Mouse (Mus musculus): ENCODE results near the gene Ap4e1. TPM values are rescaled to one million over a fixed set of nuclear protein-coding genes. Genes with fewer than 3 reads are reported as not detected.
"Not testable (repeated sequence)": the region's sequence is repeated elsewhere in the genome, so short reads cannot be mapped to it uniquely, and the experiment has no call there.

Gene Ap4e1
- polyA plus RNA-seq, 1 experiment from 2014 or later, result 12.7 TPM

- peaks cover 7% of the 10 kb centered on the region; the same call in 1 of the 2 replicates for H3K4me1 ChIP-seq (ENCODE audit: control insufficient read depth, insufficient read depth, low read length)
- H3K9me3 ChIP-seq (replicated peaks; ENCODE audit: control insufficient read depth, low read length), result no peaks in the 10 kb centered on the region
- peak overlapping the region; percentile 78 for H3K4me2 ChIP-seq (ENCODE audit: low read depth, low read length)
- WGBS, result 18% methylated on average over 11 of the region's 11 CpGs
- ATAC-seq (ENCODE audit: insufficient read depth, low FRiP score), result no peak
- peak overlapping the region; percentile 84 for H3K4me3 ChIP-seq (replicated peaks; ENCODE audit: low read length)
- peak overlapping the region; percentile 57 for H3K27ac ChIP-seq (ENCODE audit: low read length)
- H3K27me3 ChIP-seq (ENCODE audit: control insufficient read depth, insufficient read depth, low read length), result no peaks in the 10 kb centered on the region
- H3K9ac ChIP-seq (ENCODE audit: low read length), result peak overlapping the region; percentile 88
- H3K36me3 ChIP-seq (ENCODE audit: control insufficient read depth, insufficient read depth, low read length), result 0 out of 2 replicates have a peak, but pooled peaks cover 3% of the 10 kb centered on the region
These were observed 61.4 kb downstream of the Ap4e1 start for GRCm38 (mm10) chr2:127069781-127070434.

GRCm38 (mm10) chr2:127070435-127070841 lies 61.9 kb downstream of the Ap4e1 start, which contains the start of gene Blvra:
Blvra (plus strand) TSS chr2:127070665.
- H3K27ac ChIP-seq (ENCODE audit: low read length), result peak within 1 kb of the TSS; percentile 67
- WGBS, result under 1% methylated on average over 32 of the region's 32 CpGs
- ATAC-seq (ENCODE audit: insufficient read depth, low FRiP score), result peak; percentile 99
- H3K4me1 ChIP-seq (ENCODE audit: control insufficient read depth, insufficient read depth, low read length), result peaks cover 7% of the 10 kb centered on the region; the same call in 1 of the 2 replicates
- H3K27me3 ChIP-seq (ENCODE audit: control insufficient read depth, insufficient read depth, low read length), result no peaks in the 10 kb centered on the region
- H3K4me2 ChIP-seq (ENCODE audit: low read depth, low read length), result peak within 1 kb of the TSS; percentile 86
- H3K9ac ChIP-seq (ENCODE audit: low read length), result peak within 1 kb of the TSS; percentile 88
- peak within 1 kb of the TSS; percentile 84 for H3K4me3 ChIP-seq (replicated peaks; ENCODE audit: low read length)
- H3K9me3 ChIP-seq (replicated peaks; ENCODE audit: control insufficient read depth, low read length), result no peaks in the 10 kb centered on the region
- 0 out of 2 replicates have a peak, but pooled peaks cover 3% of the 10 kb centered on the region for H3K36me3 ChIP-seq (ENCODE audit: control insufficient read depth, insufficient read depth, low read length)

- Histone ChIP-seq H3K36me3 (ENCODE audit: control insufficient read depth, insufficient read depth, low read length) (0 out of 2 replicates have a peak, but pooled peaks cover 3% of the 10 kb centered on the region), H3K4me3 (replicated peaks; ENCODE audit: low read length) (peak overlapping the region; percentile 84), H3K27me3 (ENCODE audit: control insufficient read depth, insufficient read depth, low read length) (no peaks in the 10 kb centered on the region), H3K4me1 (ENCODE audit: control insufficient read depth, insufficient read depth, low read length) (peaks cover 7% of the 10 kb centered on the region; the same call in 1 of the 2 replicates), H3K27ac (ENCODE audit: low read length) (peak overlapping the region; percentile 67; the same call in 1 of the 2 replicates), H3K4me2 (ENCODE audit: low read depth, low read length) (peak overlapping the region; percentile 86), H3K9me3 (replicated peaks; ENCODE audit: control insufficient read depth, low read length) (no peaks in the 10 kb centered on the region), H3K9ac (ENCODE audit: low read length) (peak overlapping the region; percentile 88)
- 8% methylated on average over 8 of the region's 9 CpGs for WGBS
- no peak for ATAC-seq (ENCODE audit: insufficient read depth, low FRiP score)
These were observed 62.4 kb downstream of the Ap4e1 start for GRCm38 (mm10) chr2:127070879-127071278.

GRCm38 (mm10) chr2:127074116-127074515 lies 65.6 kb downstream of the Ap4e1 start:
- no peak overlapping the region for H3K9ac ChIP-seq (ENCODE audit: low read length)
- peaks cover 7% of the 10 kb centered on the region; the same call in 1 of the 2 replicates for H3K4me1 ChIP-seq (ENCODE audit: control insufficient read depth, insufficient read depth, low read length)
- no peaks in the 10 kb centered on the region for H3K36me3 ChIP-seq (ENCODE audit: control insufficient read depth, insufficient read depth, low read length)
- H3K4me3 ChIP-seq (replicated peaks; ENCODE audit: low read length), result no peak overlapping the region
- no peaks in the 10 kb centered on the region for H3K27me3 ChIP-seq (ENCODE audit: control insufficient read depth, insufficient read depth, low read length)
- H3K27ac ChIP-seq (ENCODE audit: low read length), result no peak overlapping the region
- 90% methylated on average over 2 of the region's 2 CpGs for WGBS
- H3K9me3 ChIP-seq (replicated peaks; ENCODE audit: control insufficient read depth, low read length), result no peaks in the 10 kb centered on the region
- ATAC-seq (ENCODE audit: insufficient read depth, low FRiP score), result no peak
- H3K4me2 ChIP-seq (ENCODE audit: low read depth, low read length), result no peak overlapping the region

- Histone ChIP-seq H3K36me3 (ENCODE audit: control insufficient read depth, insufficient read depth, low read length) (no peaks in the 10 kb centered on the region), H3K27ac (ENCODE audit: low read length) (no peak overlapping the region), H3K27me3 (ENCODE audit: control insufficient read depth, insufficient read depth, low read length) (no peaks in the 10 kb centered on the region), H3K4me2 (ENCODE audit: low read depth, low read length) (no peak overlapping the region), H3K9me3 (replicated peaks; ENCODE audit: control insufficient read depth, low read length) (no peaks in the 10 kb centered on the region), H3K4me3 (replicated peaks; ENCODE audit: low read length) (no peak overlapping the region), H3K4me1 (ENCODE audit: control insufficient read depth, insufficient read depth, low read length) (no peaks in the 10 kb centered on the region), H3K9ac (ENCODE audit: low read length) (no peak overlapping the region)
- 70% methylated on average over 9 of the region's 9 CpGs for WGBS
- no peak for ATAC-seq (ENCODE audit: insufficient read depth, low FRiP score)
These were observed 69.1 kb downstream of the Ap4e1 start for GRCm38 (mm10) chr2:127077611-127078010.

GRCm38 (mm10) chr2:127079066-127079465 lies 70.5 kb downstream of the Ap4e1 start:
- H3K27ac ChIP-seq (ENCODE audit: low read length); H3K36me3 ChIP-seq (ENCODE audit: control insufficient read depth, insufficient read depth, low read length); H3K9ac ChIP-seq (ENCODE audit: low read length); H3K4me3 ChIP-seq (replicated peaks; ENCODE audit: low read length); H3K4me1 ChIP-seq (ENCODE audit: control insufficient read depth, insufficient read depth, low read length); H3K9me3 ChIP-seq (replicated peaks; ENCODE audit: control insufficient read depth, low read length); H3K27me3 ChIP-seq (ENCODE audit: control insufficient read depth, insufficient read depth, low read length); H3K4me2 ChIP-seq (ENCODE audit: low read depth, low read length); ATAC-seq (ENCODE audit: insufficient read depth, low FRiP score): not testable (repeated sequence)
- 45% methylated on average over 2 of the region's 2 CpGs for WGBS

- no peak overlapping the region for H3K9ac ChIP-seq (ENCODE audit: low read length)
- H3K36me3 ChIP-seq (ENCODE audit: control insufficient read depth, insufficient read depth, low read length), result no peaks in the 10 kb centered on the region
- no peaks in the 10 kb centered on the region for H3K27me3 ChIP-seq (ENCODE audit: control insufficient read depth, insufficient read depth, low read length)
- no peaks in the 10 kb centered on the region for H3K9me3 ChIP-seq (replicated peaks; ENCODE audit: control insufficient read depth, low read length)
- no peak overlapping the region for H3K4me3 ChIP-seq (replicated peaks; ENCODE audit: low read length)
- no peak for ATAC-seq (ENCODE audit: insufficient read depth, low FRiP score)
- no peak overlapping the region for H3K27ac ChIP-seq (ENCODE audit: low read length)
- H3K4me2 ChIP-seq (ENCODE audit: low read depth, low read length), result no peak overlapping the region
- 86% methylated on average over 11 of the region's 11 CpGs for WGBS
- H3K4me1 ChIP-seq (ENCODE audit: control insufficient read depth, insufficient read depth, low read length), result no peaks in the 10 kb centered on the region
These were observed 71.5 kb downstream of the Ap4e1 start for GRCm38 (mm10) chr2:127079881-127080590.

- WGBS, result 83% methylated on average over 11 of the region's 11 CpGs
- Histone ChIP-seq H3K9ac (ENCODE audit: low read length) (no peak overlapping the region), H3K4me1 (ENCODE audit: control insufficient read depth, insufficient read depth, low read length) (no peaks in the 10 kb centered on the region), H3K27me3 (ENCODE audit: control insufficient read depth, insufficient read depth, low read length) (no peaks in the 10 kb centered on the region), H3K36me3 (ENCODE audit: control insufficient read depth, insufficient read depth, low read length) (no peaks in the 10 kb centered on the region), H3K4me2 (ENCODE audit: low read depth, low read length) (no peak overlapping the region), H3K4me3 (replicated peaks; ENCODE audit: low read length) (no peak overlapping the region), H3K9me3 (replicated peaks; ENCODE audit: control insufficient read depth, low read length) (no peaks in the 10 kb centered on the region), H3K27ac (ENCODE audit: low read length) (no peak overlapping the region)
- no peak for ATAC-seq (ENCODE audit: insufficient read depth, low FRiP score)
These were observed 72.2 kb downstream of the Ap4e1 start for GRCm38 (mm10) chr2:127080591-127081218.

- H3K9ac ChIP-seq (ENCODE audit: low read length), result no peak overlapping the region
- H3K4me1 ChIP-seq (ENCODE audit: control insufficient read depth, insufficient read depth, low read length), result no peaks in the 10 kb centered on the region
- H3K27me3 ChIP-seq (ENCODE audit: control insufficient read depth, insufficient read depth, low read length), result no peaks in the 10 kb centered on the region
- H3K9me3 ChIP-seq (replicated peaks; ENCODE audit: control insufficient read depth, low read length), result no peaks in the 10 kb centered on the region
- H3K36me3 ChIP-seq (ENCODE audit: control insufficient read depth, insufficient read depth, low read length), result no peaks in the 10 kb centered on the region; the same call in 1 of the 2 replicates
- H3K4me3 ChIP-seq (replicated peaks; ENCODE audit: low read length), result no peak overlapping the region
- H3K4me2 ChIP-seq (ENCODE audit: low read depth, low read length), result no peak overlapping the region
- 82% methylated on average over 5 of the region's 5 CpGs for WGBS
- no peak for ATAC-seq (ENCODE audit: insufficient read depth, low FRiP score)
- H3K27ac ChIP-seq (ENCODE audit: low read length), result no peak overlapping the region
These were observed 77.7 kb downstream of the Ap4e1 start for GRCm38 (mm10) chr2:127086235-127086634.

Measured in stomach, embryonic 16.5 days (tissue).